Mouse (Mus musculus) kidney, adult 2 months (tissue): ENCODE measurements around the gene Erbin.

Experiments
- CTCF ChIP-seq: fragments of 200-500 bp; conservative IDR thresholded peaks from 2 replicates; pipeline ENCODE4 v1.5.1; 2011; ENCODE audit warnings: low read depth, mild to moderate bottlenecking, control low read depth, low read length, moderate library complexity, mixed read lengths; ENCODE audit not compliant: insufficient read depth, insufficient read length
- POLR2A ChIP-seq: fragments of 200-500 bp; IDR thresholded peaks from one replicate; pipeline ENCODE4 v1.6.1; 2011; ENCODE audit warnings: low read depth, low read length, control low read depth

DNA sequence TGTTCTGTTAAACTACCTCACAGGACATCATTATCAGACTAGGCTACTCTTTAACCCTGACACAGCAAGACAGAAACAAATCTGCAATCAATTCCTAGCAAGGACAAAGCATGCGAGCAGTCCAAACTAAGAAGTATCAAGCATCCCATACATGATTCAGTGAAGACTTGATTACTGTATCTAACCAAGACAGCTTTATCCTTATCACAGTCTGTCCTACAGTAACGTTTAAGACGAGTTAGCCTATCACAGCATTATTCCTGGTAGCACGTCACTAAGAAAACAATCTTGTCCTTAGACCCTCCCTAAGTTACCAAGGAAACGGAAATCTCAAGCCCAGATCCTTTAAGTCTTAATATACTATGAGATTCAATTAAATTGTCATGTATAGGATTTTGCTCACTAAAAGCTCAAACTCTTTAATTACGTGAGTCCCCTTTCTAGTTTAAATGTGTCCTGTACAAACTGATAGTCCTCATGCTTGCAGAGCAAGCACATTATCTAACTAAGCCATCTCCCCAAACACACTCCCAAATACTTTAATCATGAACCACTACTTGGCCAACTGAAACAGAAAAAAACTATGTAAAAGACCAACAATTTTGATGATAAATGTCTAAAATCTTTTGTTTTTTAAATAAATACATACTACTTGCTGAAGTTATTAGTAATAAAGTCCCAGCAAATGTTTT is 44.3 kb downstream of the Erbin start:
- TF ChIP-seq CTCF, result no peak
- no peak for TF ChIP-seq POLR2A
